Mouse (Mus musculus) adrenal gland, adult 8-10 months (tissue): ENCODE results near the gene Rtl1. TPM values are rescaled to one million over a fixed set of nuclear protein-coding genes. Genes with fewer than 3 reads are reported as not detected.

ENCODE experiments used
- microRNA-seq, 2 experiments: library from miRNA; unstranded; fragments of <30 nt; microRNA quantifications; one replicate each; pipeline ENCODE4 v1.2.0; 2022
- total RNA-seq, 4 experiments: library from RNA; stranded (reverse); gene quantifications; 2 replicates each; pipeline ENCODE4 v1.2.4; 2022

Rtl1 gene
- total RNA-seq, 4 experiments from 2014 or later, result 3.1 to 5.6 (median 4.7) TPM

Small RNA genes within 50 kb of the gene (microRNA-seq; reads per million reads assigned to microRNA genes)
- gene Gm23912 (0 reads per million in 2 experiments), gene Mir1188 (18.7 to 30.5 reads per million in 2 experiments), gene Mir127 (18,107 to 31,793 reads per million in 2 experiments), gene Mir136 (0 reads per million in 2 experiments), gene Mir1906-1 (0 reads per million in 2 experiments), gene Mir3070a (4.9 to 8.9 reads per million in 2 experiments), gene Mir3070b (12.3 to 20.1 reads per million in 2 experiments), gene Mir3071 (0 reads per million in 2 experiments), gene Mir337 (1.1 to 4.2 reads per million in 2 experiments), gene Mir341 (923 to 973 reads per million in 2 experiments), gene Mir3544 (0 reads per million in 2 experiments), gene Mir370 (74.3 to 92.6 reads per million in 2 experiments), gene Mir431 (1,108 to 1,693 reads per million in 2 experiments), gene Mir432 (0 to 0.34 reads per million in 2 experiments), gene Mir433 (3,400 to 3,724 reads per million in 2 experiments), gene Mir434 (472 to 824 reads per million in 2 experiments), gene Mir493 (19.3 to 23.8 reads per million in 2 experiments), gene Mir540 (744 to 1,084 reads per million in 2 experiments), gene Mir665 (72.0 to 90.5 reads per million in 2 experiments), gene Mir673 (228 to 256 reads per million in 2 experiments), gene Mir770 (354 to 445 reads per million in 2 experiments)

Other genes with a start within 250 kb of the Rtl1 start
- 1,000 to 10,000 TPM in 1 of 4 experiments, 100 to 1,000 TPM in 3; 841 to 1,077 (median 912) TPM for gene Dlk1, start 147.5 kb downstream of the Rtl1 start, total RNA-seq